Mouse (Mus musculus): ENCODE measurements around the gene Alg12.

GRCm38 (mm10) chr15:88841580-88842299 lies 22.6 kb upstream of the Alg12 start:
- TF ChIP-seq POLR2A (IDR thresholded peaks at IDR 0.05; ENCODE audit: low read depth, low read length) (no peak), CTCF (conservative IDR thresholded peaks at IDR 0.05; ENCODE audit: insufficient read depth, insufficient read length, low read depth, low read length) (no peak)

All from kidney, adult 2 months (tissue).